Mouse (Mus musculus): Measurements from ENCODE around the gene Psma5.
"Not testable (repeated sequence)": the region's sequence is repeated elsewhere in the genome, so short reads cannot be mapped to it uniquely, and the experiment has no call there.

The Psma5 gene

GRCm38 (mm10) chr3:108256719-108257637 is at the start of gene Psma5:
Gene Psma5, plus strand, starts transcription at chr3:108256926.
- peak; percentile 89 to 95 for DNase-seq

GRCm38 (mm10) chr3:108209001-108209400 is 47.7 kb upstream of the Psma5 start:
- no peak for DNase-seq

- peak in 1 of 2 experiments; percentile 39 for DNase-seq
These were observed 47.2 kb upstream of the Psma5 start for GRCm38 (mm10) chr3:108209536-108209935.

GRCm38 (mm10) chr3:108209946-108210770 is 46.6 kb upstream of the Psma5 start:
- DNase-seq = peak; percentile 91 to 94

- no peak for DNase-seq
These were observed 46.0 kb upstream of the Psma5 start, which contains the start of gene Atxn7l2 for GRCm38 (mm10) chr3:108210771-108211139. Gene Atxn7l2, minus strand, starts transcription at chr3:108210934.

- no peak for DNase-seq
These were observed 44.9 kb upstream of the Psma5 start for GRCm38 (mm10) chr3:108211845-108212244.

GRCm38 (mm10) chr3:108212406-108212805 is 44.3 kb upstream of the Psma5 start:
- DNase-seq = no peak

- no peak for DNase-seq
These were observed 42.0 kb upstream of the Psma5 start for GRCm38 (mm10) chr3:108214734-108215133.

GRCm38 (mm10) chr3:108220661-108221060 is 36.1 kb upstream of the Psma5 start:
- DNase-seq = no peak

- DNase-seq = no peak
These were observed 30.8 kb upstream of the Psma5 start for GRCm38 (mm10) chr3:108225711-108226557.

GRCm38 (mm10) chr3:108226558-108227350 is 30.0 kb upstream of the Psma5 start, which contains the start of gene Sypl2:
Gene Sypl2, minus strand, starts transcription at chr3:108226648.
- no peak for DNase-seq

GRCm38 (mm10) chr3:108227521-108227920 is 29.2 kb upstream of the Psma5 start:
- no peak for DNase-seq

- DNase-seq = no peak
These were observed 25.1 kb upstream of the Psma5 start for GRCm38 (mm10) chr3:108231646-108232045.

GRCm38 (mm10) chr3:108237474-108238102 is 19.1 kb upstream of the Psma5 start:
- not testable (repeated sequence) for DNase-seq

GRCm38 (mm10) chr3:108241243-108241839 is 15.4 kb upstream of the Psma5 start:
- no peak for DNase-seq

GRCm38 (mm10) chr3:108246857-108247256 is 9.9 kb upstream of the Psma5 start:
- DNase-seq = no peak

GRCm38 (mm10) chr3:108257831-108258500 is 1.2 kb downstream of the Psma5 start:
- DNase-seq = no peak

GRCm38 (mm10) chr3:108259319-108259718 is 2.6 kb downstream of the Psma5 start:
- DNase-seq = no peak

- DNase-seq = not testable (repeated sequence)
These were observed 22.8 kb downstream of the Psma5 start for GRCm38 (mm10) chr3:108279495-108279894.
